Mouse (Mus musculus) CH12.LX (cell line): ENCODE results near the gene Sema3g. TPM values are rescaled to one million over a fixed set of nuclear protein-coding genes. Genes with fewer than 3 reads are reported as not detected.

ENCODE experiments used
- DNase-seq: peaks from one replicate; pipeline ENCODE4 v3.0.0-alpha.2; 2013; ENCODE audit errors: extremely low read depth
- H3K27ac ChIP-seq: 2 replicates; pipeline ENCODE4 v1.5.1; 2012; ENCODE audit warnings: low read depth, mild to moderate bottlenecking, control low read depth, moderate library complexity; ENCODE audit not compliant: insufficient read depth
- H3K27me3 ChIP-seq: replicated peaks from 2 replicates; pipeline ENCODE3; 2012; ENCODE audit warnings: inconsistent platforms
- H3K36me3 ChIP-seq, 2 experiments: replicated peaks in 1 of 2; 2 replicates each; pipeline versions ENCODE3 to v1.6.1; 2012; ENCODE audit warnings: inconsistent platforms in 1 of 2, low read length in 1 of 2, mild to moderate bottlenecking in 1 of 2, mixed read lengths in 1 of 2, moderate library complexity in 1 of 2; ENCODE audit not compliant: control insufficient read depth in 1 of 2, insufficient read depth in 1 of 2
- H3K4me1 ChIP-seq, 2 experiments: 2 replicates each; pipeline ENCODE4 v1.6.1; 2012; ENCODE audit warnings: inconsistent platforms in 1 of 2, moderate library complexity in 1 of 2; ENCODE audit not compliant: insufficient read depth in 2 of 2, control insufficient read depth in 1 of 2
- H3K4me2 ChIP-seq: 2 replicates; pipeline ENCODE4 v1.6.1; 2012; ENCODE audit warnings: low read depth, mild to moderate bottlenecking, control low read depth; ENCODE audit not compliant: poor library complexity, insufficient read depth, severe bottlenecking
- H3K4me3 ChIP-seq, 3 experiments: fragments of 150-350 bp in 1 of 3; sonication (generic) in 1 of 3; replicated peaks in 1 of 3; 2 replicates each; pipeline versions ENCODE3 to v1.5.1; 2011 to 2012; ENCODE audit warnings: low read depth in 2 of 3, low read length in 2 of 3, mild to moderate bottlenecking in 2 of 3, moderate library complexity in 2 of 3, control low read depth in 1 of 3, improper control_type of control experiment in 1 of 3, inconsistent platforms in 1 of 3, mixed read lengths in 1 of 3; ENCODE audit not compliant: poor library complexity in 1 of 3
- H3K79me2 ChIP-seq: replicated peaks from 2 replicates; pipeline ENCODE4 v1.6.1; 2012; ENCODE audit warnings: mild to moderate bottlenecking, moderate library complexity; ENCODE audit not compliant: control insufficient read depth, poor library complexity, insufficient read depth, severe bottlenecking; ENCODE audit errors: extremely low read depth
- H3K9ac ChIP-seq: 2 replicates; pipeline ENCODE4 v1.6.1; 2012; ENCODE audit warnings: low read depth, mild to moderate bottlenecking, control low read depth, moderate library complexity; ENCODE audit not compliant: insufficient read depth
- H3K9me3 ChIP-seq: replicated peaks from 2 replicates; pipeline ENCODE3; 2012; ENCODE audit warnings: low read length, inconsistent platforms, mixed read lengths
- ELF1 ChIP-seq: IDR thresholded peaks from 2 replicates; pipeline ENCODE4 v1.6.1; 2014; ENCODE audit warnings: low read depth, mild to moderate bottlenecking, inconsistent platforms, low read length, improper control_type of control experiment
- EP300 ChIP-seq: IDR thresholded peaks from 2 replicates; pipeline ENCODE4 v1.6.1; 2011; ENCODE audit warnings: low read length, improper control_type of control experiment
- ETS1 ChIP-seq: conservative IDR thresholded peaks from 2 replicates; pipeline ENCODE4 v1.6.1; 2012; ENCODE audit warnings: low read depth, mild to moderate bottlenecking, inconsistent platforms, low read length, improper control_type of control experiment, moderate library complexity
- HCFC1 ChIP-seq: IDR thresholded peaks from 2 replicates; pipeline ENCODE4 v1.6.1; 2012; ENCODE audit warnings: low read depth, mild to moderate bottlenecking, inconsistent platforms, low read length, improper control_type of control experiment
- JUN ChIP-seq: IDR thresholded peaks from 2 replicates; pipeline ENCODE4 v1.6.1; 2011; ENCODE audit warnings: low read depth, mild to moderate bottlenecking, low read length, improper control_type of control experiment, moderate library complexity; ENCODE audit not compliant: insufficient read depth
- JUND ChIP-seq: conservative IDR thresholded peaks from 2 replicates; pipeline ENCODE4 v1.6.1; 2011; ENCODE audit warnings: low read depth, low read length, improper control_type of control experiment
- KAT2A ChIP-seq: IDR thresholded peaks from 2 replicates; pipeline ENCODE4 v1.6.1; 2012; ENCODE audit warnings: low read length, improper control_type of control experiment, inconsistent platforms; ENCODE audit not compliant: insufficient replicate concordance
- MAZ ChIP-seq: IDR thresholded peaks from 2 replicates; pipeline ENCODE4 v1.6.1; 2012; ENCODE audit warnings: low read depth, mild to moderate bottlenecking, inconsistent platforms, low read length, improper control_type of control experiment, moderate library complexity
- MXI1 ChIP-seq: IDR thresholded peaks from 2 replicates; pipeline ENCODE4 v1.6.1; 2011; ENCODE audit warnings: mild to moderate bottlenecking, low read depth, low read length, improper control_type of control experiment
- NELFE ChIP-seq: IDR thresholded peaks from 2 replicates; pipeline ENCODE4 v1.6.1; 2011; ENCODE audit warnings: low read depth, low read length, improper control_type of control experiment
- NRF1 ChIP-seq: IDR thresholded peaks from 2 replicates; pipeline ENCODE4 v1.6.1; 2014; ENCODE audit warnings: low read depth, mild to moderate bottlenecking, inconsistent platforms, low read length, improper control_type of control experiment, moderate library complexity
- PAX5 ChIP-seq: IDR thresholded peaks from 2 replicates; pipeline ENCODE4 v1.6.1; 2012; ENCODE audit warnings: low read length, inconsistent platforms, mixed read lengths
- POLR2A ChIP-seq: IDR thresholded peaks from 2 replicates; pipeline ENCODE4 v1.6.1; 2011; ENCODE audit warnings: low read depth, mild to moderate bottlenecking, improper control_type of control experiment, low read length
- POLR2AphosphoS2 ChIP-seq: IDR thresholded peaks from 2 replicates; pipeline ENCODE4 v1.6.1; 2011; ENCODE audit warnings: low read depth, low read length, improper control_type of control experiment
- RCOR1 ChIP-seq: conservative IDR thresholded peaks from 2 replicates; pipeline ENCODE4 v1.6.1; 2012; ENCODE audit warnings: low read depth, mild to moderate bottlenecking, inconsistent platforms, low read length, improper control_type of control experiment
- SIN3A ChIP-seq: IDR thresholded peaks from 2 replicates; pipeline ENCODE4 v1.6.1; 2012; ENCODE audit warnings: low read length, improper control_type of control experiment, inconsistent platforms
- ZC3H11A ChIP-seq: IDR thresholded peaks from 2 replicates; pipeline ENCODE4 v1.6.1; 2012; ENCODE audit warnings: low read depth, mild to moderate bottlenecking, inconsistent platforms, low read length, improper control_type of control experiment
- ZKSCAN1 ChIP-seq: IDR thresholded peaks from 2 replicates; pipeline ENCODE4 v1.6.1; 2012; ENCODE audit warnings: low read depth, inconsistent platforms, low read length, improper control_type of control experiment, borderline replicate concordance
- ZNF384 ChIP-seq: IDR thresholded peaks from 2 replicates; pipeline ENCODE4 v1.6.1; 2012; ENCODE audit warnings: low read depth, low read length, improper control_type of control experiment, inconsistent platforms
- dilution Hi-C: fragments of 300-500 bp; cut with MboI; formaldehyde crosslinking; loops from 2 replicates; pipeline ENCODE4 v1.14.3; 2020; ENCODE audit warnings: low sequenced_read_pairs; ENCODE audit not compliant: extremely low pct_unique_long_range_greater_than_20kb, extremely low pct_ligation_motif_present
- in situ Hi-C: fragments of 300-500 bp; cut with MboI; formaldehyde crosslinking; loops from 3 replicates; pipeline ENCODE4 v1.14.3; 2019; ENCODE audit warnings: low sequenced_read_pairs, low pct_ligation_motif_present, low pct_unique_long_range_greater_than_20kb, mixed read lengths
- polyA plus RNA-seq: library from polyadenylated mRNA; unstranded; fragments of >175 nt; gene quantifications from 2 replicates; pipeline ENCODE4 v1.2.1, GENCODE M21; 2012; ENCODE audit warnings: low read depth; ENCODE audit not compliant: insufficient read length
- total RNA-seq, 2 experiments: library from RNA; depleted of rRNA; stranded (reverse); fragments of 300-350 nt in 1 of 2; fragments of >200 nt in 1 of 2; gene quantifications; 2 replicates each; pipeline ENCODE4 v1.2.3; 2012 to 2014

The Sema3g gene
- total and polyA plus RNA-seq, 3 experiments = 0.36 to 1.1 (median 0.94) TPM

- H3K9ac ChIP-seq = no peak overlapping the region
- no peaks in the 10 kb centered on the region for H3K79me2 ChIP-seq
- no peaks in the 10 kb centered on the region for H3K27me3 ChIP-seq
- H3K4me2 ChIP-seq = no peak overlapping the region
- no peak for DNase-seq
- H3K4me1 ChIP-seq = no peaks in the 10 kb centered on the region
- peaks cover 74 to 100% of the 10 kb centered on the region in 2 experiments for H3K36me3 ChIP-seq
- no peak overlapping the region for H3K4me3 ChIP-seq
- no peak overlapping the region for H3K27ac ChIP-seq
- H3K9me3 ChIP-seq = no peaks in the 10 kb centered on the region
- no peak for TF ChIP-seq EP300
- no peak for TF ChIP-seq MXI1
- no peak for TF ChIP-seq KAT2A
- no peak for TF ChIP-seq NRF1
- TF ChIP-seq POLR2A = no peak
- no peak for TF ChIP-seq SIN3A
- TF ChIP-seq ZC3H11A = no peak
- TF ChIP-seq RCOR1 = no peak
- TF ChIP-seq MAZ = no peak
- TF ChIP-seq NELFE = no peak
- TF ChIP-seq ZKSCAN1 = no peak
- in situ Hi-C loops (no loop called here), dilution Hi-C loops (no loop called here)
These were observed 40.9 kb downstream of the Sema3g start for GRCm38 (mm10) chr14:31258476-31259050.

GRCm38 (mm10) chr14:31260374-31260773 lies 42.7 kb downstream of the Sema3g start:
- Histone ChIP-seq H3K9me3 (no peaks in the 10 kb centered on the region), H3K36me3 (peaks cover 58 to 89% of the 10 kb centered on the region in 2 experiments), H3K4me3 (no peak overlapping the region), H3K9ac (no peak overlapping the region), H3K79me2 (no peaks in the 10 kb centered on the region), H3K27me3 (no peaks in the 10 kb centered on the region), H3K4me1 (no peaks in the 10 kb centered on the region), H3K27ac (no peak overlapping the region), H3K4me2 (no peak overlapping the region)
- in situ Hi-C loops = no loop called here
- TF ChIP-seq NRF1 (no peak), ZNF384 (no peak), JUND (no peak), JUN (no peak), PAX5 (no peak), ELF1 (no peak), MAZ (no peak), POLR2AphosphoS2 (no peak), HCFC1 (no peak), ETS1 (no peak)
- DNase-seq = no peak
- dilution Hi-C loops = no loop called here
